Mouse (Mus musculus) skeletal muscle tissue, adult 2 months (tissue): ENCODE results near the gene Ptges.

ENCODE experiments used
- DNase-seq: peaks from one replicate; pipeline ENCODE4 v3.0.0-alpha.2; 2012; ENCODE audit warnings: low read depth, low spot score

Ptges gene

DNA sequence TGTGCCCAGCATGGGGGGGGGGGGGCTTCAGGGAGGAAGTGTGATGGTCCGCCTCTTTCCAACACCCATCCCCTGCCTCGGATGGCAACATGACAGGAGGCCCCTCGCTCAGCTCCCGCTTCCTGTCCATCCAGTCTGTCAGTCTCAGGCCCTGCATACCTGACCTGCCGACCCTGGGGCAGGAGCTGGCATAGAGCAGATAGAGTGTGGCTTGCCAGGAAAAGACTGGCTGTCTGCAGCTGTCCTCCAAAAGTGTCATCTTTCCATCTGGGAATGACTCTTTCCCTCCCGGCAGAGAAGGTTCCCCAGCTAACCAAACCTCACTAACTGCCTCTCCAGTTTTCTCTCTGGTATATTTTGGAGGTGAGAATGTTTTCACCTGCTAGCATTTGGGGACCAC lies 79.1 kb downstream of the Ptges start:
- DNase-seq, result no peak

DNA sequence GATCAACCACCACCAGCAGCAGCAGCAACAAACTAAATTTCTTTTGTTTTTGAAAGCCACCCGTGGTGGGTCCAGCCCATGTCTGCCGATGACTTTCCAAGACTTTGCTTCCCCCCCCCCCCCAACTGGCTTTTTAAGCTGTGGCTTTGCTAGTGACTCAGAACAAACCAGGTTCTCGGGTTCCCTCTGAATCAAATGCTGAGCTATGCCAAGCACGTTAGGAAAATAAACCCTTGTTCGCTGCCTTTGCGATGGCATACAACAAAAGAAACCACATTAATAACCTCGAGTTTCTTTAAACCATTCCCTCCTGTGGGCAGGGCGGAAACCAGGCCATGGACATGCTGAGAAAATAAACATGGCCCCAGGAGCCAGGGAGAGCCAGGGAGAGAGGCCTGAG lies 81.5 kb downstream of the Ptges start:
- DNase-seq, result no peak

DNA sequence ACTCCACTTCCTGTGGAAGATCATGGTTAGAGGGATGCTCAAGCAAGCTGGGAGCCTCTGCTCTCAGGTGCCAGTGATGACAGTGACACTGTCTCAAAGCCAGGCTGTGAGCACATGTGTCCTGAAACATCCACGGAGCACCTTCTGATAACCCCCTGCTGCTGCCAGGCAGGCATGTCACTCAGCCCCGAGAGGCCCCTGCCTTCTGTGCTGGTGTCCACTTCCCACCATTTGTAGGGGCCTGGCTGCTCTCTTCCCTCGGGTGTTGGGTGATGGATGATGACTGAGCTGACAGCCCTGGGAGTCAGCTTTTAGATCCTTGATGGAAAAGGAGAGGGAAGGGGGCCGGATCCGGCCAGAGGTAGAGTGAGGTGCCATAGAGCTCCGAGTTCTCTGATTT lies 82.9 kb downstream of the Ptges start:
- no peak for DNase-seq

DNA sequence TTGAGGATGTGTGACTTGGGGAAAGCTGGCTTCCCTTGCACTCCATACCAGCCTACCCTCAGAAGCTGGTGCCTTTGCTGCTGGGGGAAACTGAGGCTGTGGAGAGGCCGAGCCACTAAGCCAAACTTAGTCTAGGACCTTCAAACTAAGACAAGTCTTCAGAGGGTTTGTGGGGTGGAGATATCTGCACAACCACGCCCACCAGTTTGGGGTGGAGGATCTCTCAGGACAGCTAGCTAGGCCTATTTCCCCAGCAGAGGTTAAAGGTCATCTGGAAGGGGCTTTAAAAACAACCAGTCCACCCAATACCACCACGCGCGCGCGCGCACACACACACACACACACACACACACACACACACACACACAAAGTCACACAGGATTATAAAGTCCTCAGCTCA lies 83.4 kb downstream of the Ptges start:
- no peak for DNase-seq

DNA sequence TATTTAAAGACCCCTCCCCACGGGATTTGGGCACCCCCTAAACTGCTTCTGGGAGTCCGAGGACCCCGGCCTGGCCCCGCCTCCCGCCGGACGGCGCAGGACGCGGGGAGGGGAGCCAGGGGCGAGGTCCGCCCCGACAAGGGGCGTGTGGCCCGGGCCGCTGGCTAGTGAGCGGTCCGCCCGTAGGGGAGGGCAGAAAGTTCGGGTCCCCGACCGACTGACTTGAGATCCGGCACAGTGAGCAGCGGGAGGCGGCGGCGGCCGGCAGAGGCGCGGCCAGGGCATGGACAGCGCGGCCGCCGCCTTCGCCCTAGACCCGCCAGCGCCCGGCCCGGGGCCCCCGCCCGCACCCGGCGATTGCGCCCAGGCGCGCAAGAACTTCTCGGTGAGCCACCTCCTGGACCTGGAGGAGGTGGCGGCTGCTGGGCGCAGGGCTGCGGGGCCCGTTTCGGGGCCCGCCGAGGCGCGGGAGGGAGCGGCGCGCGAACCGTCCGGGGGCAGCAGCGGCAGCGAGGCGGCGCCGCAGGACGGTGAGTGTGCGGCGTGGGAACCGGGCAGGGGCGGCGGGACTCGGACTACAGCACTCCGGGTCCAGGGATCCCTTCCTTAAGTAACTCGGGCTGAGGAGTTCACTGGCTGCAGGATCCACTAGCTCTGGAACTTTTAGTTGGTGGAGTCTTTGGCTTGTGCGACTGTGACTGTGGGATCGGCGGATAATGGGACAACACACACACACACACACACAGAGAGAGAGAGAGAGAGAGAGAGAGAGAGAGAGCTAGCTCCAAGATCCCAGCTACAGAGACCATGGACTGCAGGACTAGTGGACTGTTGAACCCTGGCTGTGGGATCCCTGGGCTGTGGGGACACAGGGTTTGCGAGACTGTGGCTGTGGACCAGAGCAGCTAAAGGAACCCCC lies 84.3 kb downstream of the Ptges start:
- no peak for DNase-seq

DNA sequence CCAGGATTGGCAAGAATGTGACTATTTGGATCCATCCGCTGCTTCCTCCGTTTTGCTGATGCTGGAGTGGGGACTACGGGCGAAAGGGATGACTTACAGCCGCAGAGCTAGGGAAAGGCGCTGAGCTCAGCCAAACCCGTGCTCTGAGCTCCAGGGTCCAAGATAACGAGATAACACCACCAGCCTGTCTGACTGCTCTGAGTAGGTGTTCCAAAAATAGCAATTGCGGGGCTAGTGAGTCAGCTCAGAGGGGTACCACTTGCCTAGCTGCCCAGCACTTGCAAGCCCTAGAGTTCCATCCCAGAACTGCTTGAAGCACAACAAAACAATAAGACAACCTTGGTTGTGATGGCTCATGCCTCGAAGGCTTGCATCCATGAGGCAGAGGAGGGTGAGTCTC lies 87.0 kb downstream of the Ptges start:
- DNase-seq, result no peak
